Mouse (Mus musculus) megakaryocyte, embryonic 14.5 days (primary cell): ENCODE measurements at regions not wholly inside any gene's neighbourhood (a gene's known extent, or its start where the extent isn't known, plus 50 kb on each side); places are given as distances from the start of the nearest gene placed in this dataset.

Source experiments
- FLI1 ChIP-seq: IDR thresholded peaks from 2 replicates; pipeline ENCODE4 v1.6.1; 2012; ENCODE audit warnings: low read length, inconsistent platforms, mixed read lengths
- GATA1 ChIP-seq: IDR thresholded peaks from 3 replicates; pipeline ENCODE4 v1.6.1; 2012; ENCODE audit warnings: mixed read lengths, low read length, inconsistent platforms, borderline replicate concordance

DNA sequence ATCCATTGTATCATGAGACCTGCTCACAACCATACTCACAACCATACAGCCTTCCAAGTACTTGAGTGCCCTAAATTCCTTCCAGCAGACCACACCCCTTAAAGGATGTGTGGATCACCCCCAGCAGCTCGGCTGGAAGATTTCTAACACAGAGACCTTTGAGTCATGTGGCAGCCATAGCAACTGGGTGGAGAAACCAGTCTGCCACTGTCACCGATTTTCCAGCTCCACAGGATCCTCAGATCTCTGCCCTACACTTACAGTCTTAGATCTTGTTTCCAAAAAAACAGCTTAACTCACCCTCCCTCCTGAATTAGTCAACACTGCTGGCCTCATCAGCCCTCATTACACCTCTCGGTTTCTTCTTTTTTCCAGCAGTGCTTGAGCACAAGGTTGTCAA lies 1630.6 kb downstream of the 4930444P10Rik start:
- TF ChIP-seq GATA1 (no peak), FLI1 (no peak)
